Mouse (Mus musculus) C2C12 (cell line): ENCODE results near the gene Cxcl9.

Experiments
- CEBPB ChIP-seq: IDR thresholded peaks from one replicate; pipeline ENCODE4 v1.6.1; 2011; ENCODE audit warnings: low read depth, mild to moderate bottlenecking, control low read depth, moderate library complexity
- CTCF ChIP-seq: IDR thresholded peaks from one replicate; pipeline ENCODE4 v1.5.1; 2011; ENCODE audit not compliant: control insufficient read depth, insufficient read depth, insufficient read length
- FOSL1 ChIP-seq: IDR thresholded peaks from one replicate; pipeline ENCODE4 v1.8.0; 2011; ENCODE audit warnings: mild to moderate bottlenecking, low read length; ENCODE audit not compliant: poor library complexity, insufficient read depth, severe bottlenecking
- MYOG ChIP-seq: IDR thresholded peaks from one replicate; pipeline ENCODE4 v1.6.1; 2011; ENCODE audit not compliant: control insufficient read depth, insufficient read length; ENCODE audit errors: extremely low read depth
- USF1 ChIP-seq: IDR thresholded peaks from one replicate; pipeline ENCODE4 v1.6.1; 2011; ENCODE audit warnings: low read depth, mild to moderate bottlenecking, control low read depth, moderate library complexity

- TF ChIP-seq USF1 (no peak), CTCF (no peak), FOSL1 (no peak), MYOG (no peak), CEBPB (no peak)
Measured at GRCm38 (mm10) chr5:92370891-92371290, 43.0 kb upstream of the Cxcl9 start.
